Mouse (Mus musculus): ENCODE measurements at regions not wholly inside any gene's neighbourhood (a gene's known extent, or its start where the extent isn't known, plus 50 kb on each side); places are given as distances from the start of the nearest gene placed in this dataset.
A peak's percentile ranks its signal among the peaks of the same experiment; 100 is the strongest.

DNA sequence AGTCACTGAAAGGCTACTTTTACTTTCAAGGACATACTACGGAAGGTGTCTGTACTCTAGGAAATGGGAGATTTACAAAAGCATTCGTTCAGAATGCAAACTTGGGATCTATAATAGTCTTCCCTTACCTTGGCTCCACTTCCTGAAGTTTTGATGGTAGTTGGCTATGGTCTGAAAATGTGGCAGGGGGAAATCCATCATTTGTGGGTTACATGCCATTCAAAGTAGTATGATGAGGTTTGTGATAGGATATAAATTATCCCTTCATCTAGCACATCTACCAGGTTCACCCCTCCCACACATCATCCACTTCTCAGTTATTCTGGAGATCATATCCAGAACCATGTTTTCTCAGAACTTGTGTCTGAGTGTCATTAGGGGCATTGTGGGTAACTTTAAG lies 184.7 kb upstream of the Gm5148 start:
- DNase-seq: no peak

DNA sequence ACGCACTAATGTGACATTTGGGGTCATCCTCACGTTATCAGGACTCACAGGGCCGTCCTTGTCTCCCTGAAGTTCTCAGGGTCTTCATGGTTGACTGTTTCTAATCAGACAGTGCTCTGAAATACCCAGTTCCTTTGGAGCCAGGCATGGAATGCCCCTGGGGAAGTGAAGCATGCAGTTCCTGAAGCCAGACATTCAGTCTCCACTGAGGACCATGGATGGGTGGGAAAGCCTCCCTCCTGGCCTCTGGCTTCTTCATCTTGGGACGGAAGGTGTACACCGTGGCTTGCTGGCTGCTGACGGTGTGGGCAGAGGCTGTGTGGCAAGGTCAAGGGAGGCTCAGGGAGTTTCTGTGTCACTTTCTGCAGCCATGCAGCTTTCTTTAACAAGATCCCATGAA lies 184.2 kb upstream of the Gm5148 start:
- peak; percentile 50 for DNase-seq

DNA sequence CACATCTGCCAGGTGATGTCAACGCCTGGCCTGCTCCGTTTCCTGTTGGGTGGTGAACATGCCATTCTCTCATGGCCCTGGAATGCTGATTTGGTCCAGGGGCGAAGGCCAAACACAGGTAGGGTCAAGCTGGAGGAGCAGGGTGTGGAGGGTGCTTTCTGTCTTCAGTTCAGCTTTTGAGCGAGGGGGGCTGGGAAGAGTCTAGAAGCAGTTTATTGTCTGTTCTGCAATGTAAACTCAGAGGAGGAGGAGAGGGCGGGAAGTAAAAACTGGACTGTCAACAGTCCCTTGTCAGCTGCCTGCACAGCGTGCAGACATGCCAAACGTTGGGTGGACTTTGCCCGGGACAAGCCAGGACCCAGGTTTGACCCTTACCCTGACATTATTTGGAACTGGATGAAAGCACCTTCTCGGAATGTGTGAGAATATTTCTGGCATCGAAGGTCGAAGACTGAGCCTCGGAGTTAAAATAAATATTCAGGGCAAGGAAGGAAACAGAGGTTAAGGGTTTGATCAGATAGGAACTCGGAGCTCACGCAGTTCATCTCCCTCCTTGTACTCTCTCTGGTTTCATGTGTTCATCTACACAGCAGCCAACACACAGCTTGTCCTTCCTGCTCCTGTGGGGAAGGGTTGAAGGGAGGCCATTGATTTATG lies 183.3 kb upstream of the Gm5148 start:
- peak; percentile 92 for DNase-seq

DNA sequence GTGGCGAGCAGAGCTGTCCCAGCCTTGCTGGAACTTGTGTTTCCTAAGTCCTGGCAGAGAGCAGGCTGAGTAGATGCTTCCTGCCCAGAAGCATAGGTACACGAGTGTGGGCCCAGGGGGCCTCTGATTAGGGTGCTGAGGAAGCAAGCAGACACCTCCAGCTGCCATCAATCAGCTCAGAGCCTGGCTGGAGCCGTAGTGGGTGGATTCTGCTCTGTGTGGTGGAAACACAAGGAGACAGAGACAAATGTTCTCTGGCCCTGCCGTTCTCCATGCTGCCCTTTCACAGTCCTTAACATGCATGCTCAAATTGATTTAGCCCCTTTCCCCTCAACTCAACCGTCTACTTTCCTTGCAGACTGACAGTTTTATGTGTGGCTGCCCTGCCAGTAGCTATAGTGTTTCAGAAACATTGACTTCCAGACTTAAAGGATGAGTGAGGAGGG lies 182.5 kb upstream of the Gm5148 start:
- DNase-seq: peak; percentile 70

DNA sequence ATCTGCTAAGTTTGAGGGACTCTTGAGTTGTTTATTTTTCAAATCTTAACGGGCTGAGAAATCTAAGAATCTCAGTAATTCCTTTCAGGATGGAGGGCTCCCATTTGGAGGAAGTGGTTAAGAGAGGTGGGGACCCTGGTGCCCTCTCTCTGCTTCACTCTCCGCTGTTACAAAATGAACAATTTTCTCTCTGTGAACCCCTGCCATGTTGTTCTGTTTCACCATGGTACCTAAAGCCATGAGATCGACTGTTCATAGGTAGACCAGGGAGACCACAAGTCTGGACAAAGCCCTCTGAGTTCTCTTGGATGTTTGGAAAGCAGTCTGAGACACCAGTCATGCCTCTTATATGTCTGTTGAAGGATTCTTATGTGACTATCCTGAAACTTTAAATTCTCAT lies 179.9 kb upstream of the Gm5148 start:
- DNase-seq: no peak

DNA sequence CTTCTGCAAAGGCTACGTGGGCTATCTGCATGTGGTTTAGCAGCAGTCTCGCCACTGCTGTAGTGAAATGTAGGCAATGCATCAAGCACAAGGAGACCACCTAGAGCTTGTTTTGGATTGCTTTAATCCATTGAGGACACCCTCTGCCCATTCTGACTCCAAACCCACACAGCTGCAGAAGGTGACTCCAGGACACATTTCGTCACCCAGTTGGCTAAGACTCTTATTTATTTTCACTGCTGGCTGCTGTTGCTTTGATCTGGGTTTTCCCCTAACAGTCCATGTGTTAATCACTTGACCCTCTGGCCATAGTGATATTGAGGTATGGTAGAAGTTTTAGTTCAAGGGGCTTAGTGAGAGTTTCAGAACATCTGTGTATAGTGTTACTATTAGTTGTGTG lies 179.2 kb upstream of the Gm5148 start:
- DNase-seq: no peak

DNA sequence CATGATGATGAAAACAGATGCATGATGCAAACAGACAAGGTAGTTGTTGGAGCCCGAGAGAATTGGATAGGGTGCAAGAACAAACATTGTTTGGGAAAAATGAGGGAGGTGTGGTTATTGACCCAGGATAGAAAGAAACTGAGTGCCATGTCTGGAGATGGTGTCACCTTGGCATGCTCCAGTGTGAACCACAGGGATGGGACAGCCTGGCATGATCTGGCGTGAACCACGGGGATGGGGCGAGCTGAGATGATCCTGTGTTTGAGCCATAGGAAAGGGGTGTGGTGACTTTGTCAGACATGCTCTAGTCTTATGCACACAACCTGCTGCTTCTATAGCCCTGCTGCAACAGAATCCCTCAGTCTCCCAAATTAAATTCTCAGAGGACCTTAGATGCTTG lies 178.7 kb upstream of the Gm5148 start:
- no peak for DNase-seq

DNA sequence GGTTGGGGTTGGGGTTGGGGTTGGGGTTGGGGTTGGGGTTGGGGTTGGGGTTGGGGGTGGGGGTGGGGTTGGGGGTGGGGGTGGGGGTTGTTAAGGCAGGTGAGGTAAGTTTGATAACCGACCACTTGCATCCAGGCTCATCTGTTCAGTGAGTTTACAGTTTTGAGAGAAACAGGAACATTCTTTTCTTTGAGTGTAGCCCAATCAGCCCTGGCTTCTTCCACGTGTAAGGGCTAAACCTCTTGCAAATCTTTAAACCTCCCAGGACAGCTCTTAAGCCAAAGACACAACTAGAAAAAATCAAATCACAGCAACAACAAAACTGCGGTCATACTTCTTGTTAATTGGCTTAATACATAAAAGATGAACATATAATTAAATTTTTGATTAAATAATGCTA lies 173.1 kb upstream of the Gm5148 start:
- DNase-seq: no peak

DNA sequence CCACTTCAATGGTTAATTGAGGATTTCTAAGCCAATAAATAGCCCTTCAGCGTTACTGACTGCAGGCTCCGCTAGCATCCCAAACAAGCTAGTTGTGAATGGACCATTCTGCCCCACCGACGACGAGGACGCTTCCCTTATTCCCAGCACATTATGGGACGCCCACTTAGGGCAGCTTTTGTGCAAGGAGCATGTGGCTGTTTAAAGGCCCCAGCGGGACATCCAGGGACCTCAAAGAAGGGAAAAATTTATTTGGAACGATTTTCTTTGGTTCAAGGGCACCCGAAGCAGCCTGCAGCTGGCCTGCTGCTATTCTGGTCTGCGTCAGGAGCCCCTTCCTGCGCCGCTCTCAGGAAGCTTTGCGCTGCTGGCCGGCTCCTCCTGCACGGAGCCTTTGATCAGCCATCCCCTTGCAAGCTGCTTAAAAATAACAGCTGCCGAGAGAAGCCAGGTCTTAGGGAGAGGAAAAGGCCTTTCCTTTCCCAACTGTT lies 172.6 kb upstream of the Gm5148 start:
- peak; percentile 74 for DNase-seq

DNA sequence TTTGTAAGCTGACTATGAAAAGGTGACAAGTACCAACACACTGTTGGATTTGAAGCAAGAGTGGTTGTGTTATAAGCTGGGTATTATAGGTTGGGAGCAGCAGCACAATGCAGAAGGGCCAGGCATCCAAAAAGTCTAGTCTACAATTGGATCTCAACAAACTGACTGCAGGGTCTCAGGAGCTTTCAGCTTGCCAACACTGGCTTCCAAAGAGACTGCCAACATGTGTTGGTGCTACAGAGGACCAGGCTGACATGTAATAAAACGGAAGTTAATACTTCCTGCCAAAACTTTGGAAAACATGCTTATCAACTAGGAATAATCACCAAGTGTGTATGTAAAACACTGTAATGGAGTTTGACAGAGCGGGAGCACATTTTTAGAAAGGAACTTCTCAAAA lies 170.3 kb upstream of the Gm5148 start:
- no peak for DNase-seq

DNA sequence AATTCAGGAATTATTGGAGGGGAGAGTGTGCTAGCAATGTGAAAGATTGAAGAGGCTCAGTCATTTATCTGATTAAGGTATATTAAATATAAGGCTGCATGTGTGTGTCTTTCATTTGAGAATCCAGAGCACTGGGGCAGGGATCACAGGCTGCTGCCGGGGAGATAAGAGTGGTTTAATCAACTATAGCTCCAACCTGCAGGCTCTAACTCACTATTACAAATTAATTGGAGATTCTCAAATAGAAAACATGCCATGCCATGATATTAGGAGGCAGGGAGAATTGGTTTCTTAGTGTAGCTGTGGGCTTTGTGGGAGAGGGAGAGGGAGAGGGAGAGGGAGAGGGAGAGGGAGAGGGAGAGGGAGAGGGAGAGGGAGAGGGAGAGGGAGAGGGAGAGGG lies 165.9 kb upstream of the Gm5148 start:
- DNase-seq: no peak

DNA sequence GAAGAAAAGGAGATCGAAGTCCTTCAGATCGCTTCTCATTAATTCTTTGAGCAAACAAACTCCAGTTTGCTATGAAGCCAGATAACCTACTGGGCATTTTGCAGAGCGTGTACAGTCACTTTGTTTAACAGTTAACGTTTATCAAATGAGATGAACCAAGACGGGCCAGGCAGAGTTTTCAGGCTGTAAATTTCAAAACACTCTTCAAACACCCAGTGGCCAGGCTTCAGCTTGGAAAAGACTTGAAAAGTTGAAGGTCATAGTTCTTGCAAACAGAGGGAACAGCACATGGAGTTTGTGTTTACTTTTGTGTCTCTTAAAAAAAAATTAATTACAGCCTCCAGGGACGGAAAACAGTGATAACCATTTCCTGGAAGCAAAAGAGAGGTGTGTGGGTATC lies 164.2 kb upstream of the Gm5148 start:
- peak; percentile 31 for DNase-seq

DNA sequence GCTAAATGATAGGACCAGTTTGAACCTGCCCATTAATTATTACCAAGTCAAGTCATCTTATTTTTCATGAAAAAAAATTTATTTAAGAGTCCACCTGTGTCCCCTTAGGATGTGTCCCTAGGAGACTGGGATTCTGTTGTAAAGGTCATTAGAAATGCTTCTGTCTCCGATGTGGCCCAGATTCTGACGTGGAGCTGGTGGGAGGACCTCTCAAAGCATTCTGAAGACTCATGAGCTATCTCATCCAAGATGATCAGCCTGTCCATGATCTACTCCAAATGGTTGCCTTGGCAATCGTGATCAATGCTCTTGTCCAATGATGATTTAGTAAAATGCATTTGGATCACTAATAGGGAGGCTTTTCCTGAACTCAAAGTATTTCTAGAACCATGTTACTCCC lies 163.4 kb upstream of the Gm5148 start:
- no peak for DNase-seq

DNA sequence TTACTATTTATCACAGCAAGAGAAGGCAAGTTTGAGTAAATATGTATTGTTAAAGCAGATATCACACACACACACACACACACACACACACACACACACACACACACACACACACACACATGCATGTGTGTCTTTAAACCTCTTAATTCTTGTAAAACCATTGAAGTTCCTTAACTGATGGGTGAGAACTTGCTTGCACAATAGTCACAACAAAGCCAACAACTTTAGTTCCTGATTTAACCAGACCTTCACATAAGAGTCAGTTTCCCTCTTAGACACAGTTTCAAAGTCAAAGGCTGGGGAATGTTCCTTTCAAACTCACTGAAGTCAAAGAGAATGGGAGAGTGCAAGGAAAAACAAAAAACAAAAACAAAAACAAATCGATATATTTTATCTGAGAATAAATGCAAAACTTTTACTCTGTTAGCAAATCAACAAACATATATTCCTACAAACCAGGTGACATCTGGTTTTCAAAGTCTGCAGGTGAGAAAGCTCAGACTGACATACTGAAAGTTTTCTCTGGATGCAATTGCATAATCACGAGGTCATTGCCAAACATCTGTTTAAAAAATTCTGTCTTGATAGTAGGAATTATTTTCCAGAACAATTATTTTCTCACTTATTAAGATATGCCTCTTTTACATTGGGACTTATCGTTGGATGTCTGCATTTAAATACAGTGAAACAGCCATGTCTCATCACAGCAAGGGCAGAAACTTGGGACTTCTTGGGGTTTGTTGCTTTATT lies 162.6 kb upstream of the Gm5148 start:
- DNase-seq: no peak

DNA sequence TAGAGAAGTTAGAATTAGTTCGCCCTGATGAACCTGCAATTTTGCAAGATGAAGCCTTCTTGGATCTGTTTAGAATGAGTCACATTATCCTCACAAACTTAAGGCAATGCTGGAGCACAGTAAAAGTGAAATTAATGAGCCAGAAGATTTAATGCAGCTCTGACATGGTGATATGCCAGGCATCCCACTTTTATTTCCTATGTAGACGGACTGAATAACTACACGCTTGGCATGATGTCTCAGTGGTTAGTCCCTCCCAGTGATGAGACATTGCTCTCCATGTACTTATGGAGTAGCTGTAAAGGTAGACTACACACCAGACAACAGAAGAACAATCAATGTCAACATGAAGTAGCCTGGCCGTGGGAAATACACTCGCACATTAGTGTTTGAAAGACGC lies 161.5 kb upstream of the Gm5148 start:
- DNase-seq: no peak

DNA sequence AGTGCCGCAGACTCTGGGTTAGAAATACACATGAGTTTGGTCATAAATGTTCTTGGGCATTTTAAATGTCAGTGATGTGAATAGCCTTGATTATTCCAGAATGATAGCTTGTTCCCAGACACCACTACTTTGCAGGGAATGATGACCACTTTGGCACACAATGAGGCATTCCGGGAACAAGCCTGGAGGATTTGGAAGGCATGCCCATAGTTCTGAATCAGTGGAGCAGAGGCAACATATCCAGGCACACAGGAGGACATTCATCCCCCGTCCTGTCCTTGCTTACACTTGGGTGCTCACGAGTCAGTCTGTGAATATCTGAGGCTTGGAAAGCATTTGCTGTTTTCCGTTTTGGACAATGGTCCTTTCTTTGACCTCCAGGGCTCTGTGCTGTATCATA lies 158.1 kb upstream of the Gm5148 start:
- no peak for DNase-seq

DNA sequence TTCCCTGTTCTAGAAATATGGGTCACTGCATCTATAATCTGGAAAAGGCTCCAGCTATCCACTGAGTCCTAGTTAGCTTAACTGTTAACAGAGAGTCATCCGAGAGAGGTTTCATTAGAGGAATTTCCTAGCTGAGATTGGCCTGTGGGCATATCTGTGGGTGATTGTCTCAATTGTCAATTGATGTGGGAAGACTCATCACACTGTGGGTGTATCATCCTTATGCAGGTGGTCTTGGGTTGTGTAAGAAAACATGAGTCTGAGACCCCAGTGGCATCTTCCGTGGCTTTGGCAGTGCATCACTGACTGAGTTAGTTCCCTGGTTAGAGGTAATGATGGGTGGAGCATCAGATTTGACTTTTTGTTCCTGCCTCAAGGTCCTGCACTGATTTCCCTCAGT lies 156.7 kb upstream of the Gm5148 start:
- no peak for DNase-seq

DNA sequence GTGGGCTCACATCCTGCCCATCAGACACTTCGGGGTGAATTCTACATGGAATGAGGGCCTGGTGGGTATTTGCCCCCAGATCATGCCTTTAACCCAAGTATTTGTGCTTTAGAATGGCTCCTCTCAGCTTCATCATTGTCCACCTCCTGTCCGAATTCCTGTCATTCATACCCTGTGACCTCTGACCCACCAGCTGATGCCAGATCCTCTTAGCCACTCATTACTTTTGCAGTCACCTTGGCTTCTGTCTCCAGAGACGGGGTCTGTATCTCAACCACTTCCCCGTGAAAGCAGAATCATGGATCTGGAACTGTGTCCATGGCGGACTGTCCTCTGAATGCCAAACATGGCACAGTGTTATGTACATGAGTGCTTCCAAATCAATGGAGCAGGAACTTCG lies 154.8 kb upstream of the Gm5148 start:
- DNase-seq: no peak

DNA sequence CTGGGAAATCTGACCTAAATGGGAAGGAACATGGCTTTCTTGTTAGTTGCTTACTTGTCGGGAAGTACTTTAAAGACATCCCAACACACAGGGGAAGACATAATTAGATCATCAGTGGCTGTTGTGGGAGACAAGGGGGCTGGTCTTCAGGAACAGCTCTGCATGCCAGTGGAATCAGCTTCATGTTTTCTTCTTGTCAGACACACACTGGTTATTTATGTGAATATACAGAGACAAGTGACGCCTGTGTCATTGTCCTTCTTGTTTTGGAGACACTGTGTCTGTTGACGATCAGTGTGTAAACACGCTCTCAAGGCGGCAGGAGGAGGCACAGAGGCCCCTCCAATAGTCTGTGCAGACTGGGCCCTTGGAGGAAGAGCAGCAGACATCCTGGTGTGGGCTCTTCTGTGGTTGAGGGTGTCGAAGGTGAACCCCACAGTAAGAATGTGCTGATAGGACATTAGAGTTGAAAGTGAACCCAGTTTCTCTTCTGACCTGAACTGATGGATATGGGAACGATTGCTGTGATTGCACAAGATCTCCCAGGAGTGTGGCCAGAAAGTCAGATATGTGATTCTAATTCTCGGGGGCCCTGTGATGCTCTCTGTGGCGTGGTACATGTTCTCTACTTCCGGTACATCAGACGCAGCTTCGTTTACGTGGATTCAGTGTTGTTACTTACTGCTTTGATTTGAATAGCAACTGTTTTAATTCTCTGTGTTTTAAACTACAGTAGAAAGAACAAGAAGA lies 151.9 kb upstream of the Gm5148 start:
- DNase-seq: peak; percentile 48

DNA sequence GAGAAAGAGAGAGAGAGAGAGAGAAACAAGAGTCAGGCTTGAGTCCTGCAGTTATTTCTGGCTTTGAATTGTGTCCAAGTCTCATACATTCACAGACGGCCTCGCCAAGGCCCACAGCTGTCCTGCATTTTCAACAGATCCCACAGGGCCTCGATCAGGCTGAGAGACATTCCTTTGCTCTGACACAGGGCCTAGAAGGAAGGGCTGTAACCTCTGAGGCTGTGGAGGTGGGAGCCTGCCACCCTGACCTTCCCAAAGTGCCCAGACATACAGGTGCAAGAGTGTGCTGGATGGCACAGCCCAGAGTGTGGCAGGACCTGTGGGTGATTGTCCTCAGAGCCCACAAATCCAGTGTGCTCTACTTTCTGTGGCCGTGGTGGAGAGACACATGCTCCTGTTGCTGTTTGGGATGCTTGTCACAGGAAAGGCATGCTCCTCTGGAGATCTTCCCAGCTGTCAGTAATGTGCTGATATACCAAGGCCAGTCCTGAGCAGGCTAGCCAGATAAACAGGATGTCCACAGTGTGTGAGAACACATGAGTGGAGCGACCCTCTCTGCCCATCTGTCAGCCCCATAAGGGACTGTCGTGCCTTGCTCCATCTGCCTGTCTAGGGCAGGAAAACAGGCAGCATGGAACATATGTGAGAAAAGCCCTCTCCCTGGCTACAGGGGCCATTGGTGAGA lies 151.2 kb upstream of the Gm5148 start:
- peak; percentile 76 for DNase-seq

DNA sequence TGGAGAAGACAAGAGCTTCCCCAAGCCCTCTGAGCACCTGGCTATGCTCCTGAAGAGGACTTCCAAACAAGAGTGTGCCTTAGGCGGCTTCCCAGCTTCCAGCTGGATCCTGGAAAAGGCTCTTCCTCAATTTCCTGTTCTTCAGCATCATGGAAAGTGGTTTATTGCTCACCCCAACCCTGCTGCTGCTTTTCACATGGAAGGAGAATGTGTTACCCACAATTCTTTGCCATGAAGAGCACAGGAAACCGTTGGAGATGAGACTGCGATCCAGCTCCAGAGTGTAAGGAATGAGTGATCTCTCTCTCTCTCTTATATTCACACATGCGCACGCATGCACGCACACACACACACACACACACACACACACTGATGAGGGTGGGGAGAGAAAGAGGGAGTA lies 150.6 kb upstream of the Gm5148 start:
- DNase-seq: peak; percentile 41

DNA sequence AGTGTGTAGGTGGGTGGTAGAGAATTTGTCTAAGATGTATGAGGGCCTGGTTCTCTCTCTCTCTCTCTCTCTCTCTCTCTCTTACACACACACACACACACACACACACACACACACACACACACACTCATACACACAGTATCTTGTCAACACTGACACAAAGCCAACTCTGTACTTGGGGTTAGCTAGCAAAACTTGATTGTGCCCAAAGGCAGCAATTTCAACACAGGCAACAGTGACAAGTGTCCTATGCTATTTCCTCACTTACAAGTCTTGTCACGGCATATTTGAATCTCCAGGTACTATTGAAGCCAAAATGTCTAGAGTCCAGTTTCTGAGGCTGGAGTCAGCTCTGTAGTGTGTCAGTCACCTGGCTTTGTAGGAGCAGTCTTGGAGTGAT lies 150.1 kb upstream of the Gm5148 start:
- DNase-seq: no peak

DNA sequence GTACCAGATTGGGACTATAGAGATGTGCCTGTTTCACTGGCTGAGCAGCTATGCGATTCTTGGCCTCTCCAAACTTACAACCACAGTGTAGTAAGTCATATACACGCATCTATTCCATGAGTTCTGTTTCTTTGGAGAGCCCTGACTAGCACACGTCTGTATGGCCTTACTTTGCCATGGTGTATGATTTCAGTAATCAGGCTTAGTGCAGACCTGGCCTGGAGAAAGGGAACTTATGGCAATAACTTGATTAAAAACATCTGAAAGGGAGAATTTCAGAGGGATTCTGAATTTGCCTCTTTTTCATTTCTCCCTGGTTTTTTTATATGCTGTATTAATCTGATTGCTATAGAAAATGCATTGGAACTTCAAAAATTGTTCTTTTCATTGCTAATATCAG lies 148.0 kb upstream of the Gm5148 start:
- DNase-seq: no peak
